Mouse (Mus musculus) lung, embryonic 16.5 days (tissue): Measurements from ENCODE around the gene Rasgrp3. TPM values are rescaled to one million over a fixed set of nuclear protein-coding genes. Genes with fewer than 3 reads are reported as not detected.

Source experiments
- ATAC-seq: fragments of 200-750 bp; cut with Nextera tagmentation; 2 replicates; pipeline ENCODE4 v1.8.0; 2017; ENCODE audit warnings: low read depth, mild to moderate bottlenecking, moderate library complexity
- H3K27ac ChIP-seq: fragments of 300-500 bp; sonication (generic); 2 replicates; pipeline ENCODE4 v1.5.1; 2014; ENCODE audit warnings: mild to moderate bottlenecking, control low read depth, low read length
- H3K27me3 ChIP-seq: fragments of 300-500 bp; sonication (generic); 2 replicates; pipeline ENCODE4 v1.6.1; 2014; ENCODE audit warnings: low read depth, low read length, mixed read lengths; ENCODE audit not compliant: control insufficient read depth, insufficient read depth
- H3K36me3 ChIP-seq: fragments of 300-500 bp; sonication (generic); 2 replicates; pipeline ENCODE4 v1.6.1; 2014; ENCODE audit warnings: low read length; ENCODE audit not compliant: control insufficient read depth, insufficient read depth
- H3K4me1 ChIP-seq: fragments of 300-500 bp; sonication (generic); replicated peaks from 2 replicates; pipeline ENCODE4 v1.6.1; 2014; ENCODE audit warnings: low read length, mixed read lengths; ENCODE audit not compliant: control insufficient read depth, insufficient read depth
- H3K4me2 ChIP-seq: fragments of 300-500 bp; sonication (generic); 2 replicates; pipeline ENCODE4 v1.6.1; 2014; ENCODE audit warnings: low read depth, low read length, control low read depth
- H3K4me3 ChIP-seq: fragments of 300-500 bp; sonication (generic); 2 replicates; pipeline ENCODE4 v1.5.1; 2014; ENCODE audit warnings: mild to moderate bottlenecking, low read length, control low read depth
- H3K9ac ChIP-seq: fragments of 300-500 bp; sonication (generic); 2 replicates; pipeline ENCODE4 v1.6.1; 2014; ENCODE audit warnings: low read length, control low read depth
- H3K9me3 ChIP-seq: fragments of 300-500 bp; sonication (generic); 2 replicates; pipeline ENCODE4 v1.6.1; 2016; ENCODE audit warnings: low read length; ENCODE audit not compliant: control insufficient read depth
- WGBS: fragments of 180-500 bp; shearing (Covaris S2); extraction: QIAGEN DNeasy Blood & Tissue Kit; methylation state at CpG from one replicate; pipeline ENCODE4 v1.1.7; 2014; 5-methylcytosine and 5-hydroxymethylcytosine counted together
- polyA plus RNA-seq: library from polyadenylated mRNA; unstranded; fragments of >200 nt; fragmentation: Nextera tagmentation; extraction: Ambion mirVana; gene quantifications from 2 replicates; pipeline ENCODE4 v1.2.1, GENCODE M21; 2015

Rasgrp3 gene
- polyA plus RNA-seq, 1 experiment from 2014 or later = 34.3 TPM

DNA sequence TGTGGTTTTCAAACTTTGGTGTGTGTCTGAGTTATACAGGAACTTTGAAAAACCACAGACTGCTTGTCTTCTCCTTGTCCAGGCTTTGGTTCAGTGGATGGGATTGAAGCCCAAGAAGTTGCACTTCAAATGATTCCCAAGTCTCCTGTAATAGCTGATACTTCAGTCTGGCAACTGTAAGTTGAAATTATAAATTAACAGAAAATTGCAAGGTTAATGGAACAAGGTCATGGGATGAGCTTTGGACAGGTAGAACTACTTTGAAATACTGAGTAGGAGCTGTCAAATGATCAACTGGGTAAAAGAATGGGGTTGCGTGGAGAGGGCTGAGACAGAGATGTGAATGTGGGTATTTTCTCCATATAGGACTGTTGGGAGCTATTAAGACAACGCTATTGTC, 122.3 kb downstream of the Rasgrp3 start:
- no peak for ATAC-seq
- Histone ChIP-seq H3K27me3 (no peaks in the 10 kb centered on the region), H3K4me1 (no peaks in the 10 kb centered on the region), H3K4me3 (no peak overlapping the region), H3K9ac (no peak overlapping the region), H3K4me2 (no peak overlapping the region), H3K36me3 (no peaks in the 10 kb centered on the region), H3K9me3 (peaks cover 4% of the 10 kb centered on the region; the same call in 1 of the 2 replicates), H3K27ac (no peak overlapping the region)
- 94% methylated on average over 2 of the region's 2 CpGs for WGBS

DNA sequence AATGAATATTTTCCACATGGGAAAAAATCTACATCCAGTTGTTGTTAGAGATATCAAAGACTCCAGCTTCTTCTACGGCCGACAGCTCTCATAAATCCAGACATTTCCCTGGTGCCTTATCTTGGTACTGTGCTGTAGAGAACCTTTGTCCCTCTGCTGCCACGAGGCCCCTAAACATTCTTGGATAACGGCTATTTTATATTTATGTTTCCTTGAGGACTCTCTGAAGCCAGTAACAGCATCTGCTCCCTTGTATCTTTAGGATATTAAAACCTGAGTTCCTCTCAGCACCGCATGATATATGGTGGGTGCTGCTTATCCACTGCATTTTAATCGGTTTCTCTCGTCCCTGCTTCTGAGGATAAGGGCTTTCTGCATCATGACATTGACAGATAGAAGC, 139.9 kb downstream of the Rasgrp3 start:
- H3K9ac ChIP-seq = no peak overlapping the region
- H3K27me3 ChIP-seq = no peaks in the 10 kb centered on the region
- 48% methylated on average over 7 of the region's 7 CpGs for WGBS
- no peak overlapping the region for H3K4me2 ChIP-seq
- no peak overlapping the region for H3K27ac ChIP-seq
- H3K4me1 ChIP-seq = no peaks in the 10 kb centered on the region
- no peak for ATAC-seq
- H3K9me3 ChIP-seq = no peaks in the 10 kb centered on the region
- H3K4me3 ChIP-seq = no peak overlapping the region
- H3K36me3 ChIP-seq = no peaks in the 10 kb centered on the region

Other genes starting within 250 kb of the Rasgrp3 start
- 19.6 and 21.1 TPM in 2 replicates for gene Fam98a, start 116.0 kb downstream of the Rasgrp3 start, polyA plus RNA-seq